Mouse (Mus musculus) brain, embryonic 18.5 days (tissue): Measurements from ENCODE around the gene 1110008L16Rik.
A peak's percentile ranks its signal among the peaks of the same experiment; 100 is the strongest.
"Not testable (repeated sequence)": the region's sequence is repeated elsewhere in the genome, so short reads cannot be mapped to it uniquely, and the experiment has no call there.

Experiments used
- DNase-seq: peaks from one replicate; pipeline ENCODE4 v3.0.0-alpha.2; 2012; ENCODE audit warnings: low read depth, low spot score

1110008L16Rik gene

DNA sequence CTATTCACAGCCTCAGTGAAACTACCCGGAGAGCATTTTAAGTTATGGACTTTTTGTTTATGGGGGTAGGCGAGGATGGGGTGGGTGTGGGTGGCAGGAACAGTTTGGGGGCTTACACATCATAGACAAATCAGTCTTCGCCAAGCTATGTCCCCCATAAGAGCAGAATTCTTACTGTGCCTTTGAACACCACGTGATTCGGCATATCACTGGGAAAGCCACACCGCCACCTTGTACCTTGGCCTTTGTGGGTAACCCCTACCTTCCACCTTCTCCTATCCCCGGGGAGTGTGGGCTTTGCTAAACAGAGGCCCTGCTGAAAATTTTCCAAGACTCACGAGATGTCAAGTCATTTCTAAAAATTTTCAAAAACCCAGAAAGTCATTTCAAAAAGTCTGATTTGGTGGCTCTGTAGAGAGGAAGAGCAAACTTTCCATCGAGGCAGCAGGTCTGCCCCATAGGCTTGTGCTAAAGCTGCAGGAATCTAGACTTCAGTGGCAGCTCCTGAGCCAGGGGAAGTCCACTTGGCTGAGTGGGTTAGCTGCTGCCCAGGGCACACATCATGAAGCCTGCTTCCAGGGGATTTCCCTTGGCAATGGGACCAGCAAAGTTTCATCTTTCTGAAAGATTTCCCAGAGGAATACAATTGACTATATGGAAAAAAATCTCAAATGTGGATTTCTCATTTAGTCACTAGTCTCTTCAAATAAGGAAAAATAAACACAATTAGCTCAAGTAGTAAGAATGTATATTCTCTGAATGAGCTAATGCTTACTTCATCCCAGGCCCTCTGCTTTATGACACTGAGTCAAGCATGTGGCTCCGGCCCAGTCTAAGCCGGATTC is 93.6 kb downstream of the 1110008L16Rik start:
- no peak for DNase-seq

DNA sequence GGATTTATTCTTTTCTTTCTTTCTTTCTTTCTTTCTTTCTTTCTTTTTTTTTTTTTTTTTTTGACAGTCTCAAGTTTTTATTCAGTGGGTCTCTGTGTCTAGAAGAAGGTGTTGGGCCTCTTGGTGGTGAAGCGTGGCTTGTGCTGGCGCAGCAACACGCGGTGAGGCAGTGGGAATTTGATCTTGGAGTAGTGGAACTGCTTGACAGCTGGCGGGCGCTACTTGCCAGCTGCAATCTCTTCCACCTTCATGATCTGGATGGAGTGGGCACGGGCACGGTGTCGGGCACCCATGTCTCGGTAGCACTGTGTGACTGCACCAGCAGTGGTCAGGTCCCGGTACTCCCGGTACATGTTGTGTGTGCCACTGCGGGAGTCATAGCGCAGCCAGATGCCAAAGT is 96.2 kb downstream of the 1110008L16Rik start:
- not testable (repeated sequence) for DNase-seq

DNA sequence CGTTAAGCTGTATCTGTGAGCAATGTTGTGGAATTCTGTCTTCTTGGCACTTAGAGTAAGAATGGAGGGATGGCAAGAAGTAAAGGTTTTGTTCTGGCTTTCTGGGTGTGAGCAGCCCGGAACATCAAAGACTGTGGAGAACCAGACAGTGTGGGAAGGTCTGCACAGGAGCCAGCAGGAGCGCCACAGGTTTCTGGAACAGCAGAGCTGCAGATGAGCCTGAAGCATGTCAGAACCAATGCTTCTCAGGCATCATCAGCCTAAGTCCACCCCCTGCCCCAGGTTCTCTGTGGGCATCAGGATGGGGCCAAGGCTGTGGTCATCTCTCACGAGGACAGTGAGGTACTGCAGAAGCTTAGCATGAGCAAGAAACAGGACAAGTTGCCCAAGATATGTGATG is 97.2 kb downstream of the 1110008L16Rik start:
- DNase-seq = no peak

DNA sequence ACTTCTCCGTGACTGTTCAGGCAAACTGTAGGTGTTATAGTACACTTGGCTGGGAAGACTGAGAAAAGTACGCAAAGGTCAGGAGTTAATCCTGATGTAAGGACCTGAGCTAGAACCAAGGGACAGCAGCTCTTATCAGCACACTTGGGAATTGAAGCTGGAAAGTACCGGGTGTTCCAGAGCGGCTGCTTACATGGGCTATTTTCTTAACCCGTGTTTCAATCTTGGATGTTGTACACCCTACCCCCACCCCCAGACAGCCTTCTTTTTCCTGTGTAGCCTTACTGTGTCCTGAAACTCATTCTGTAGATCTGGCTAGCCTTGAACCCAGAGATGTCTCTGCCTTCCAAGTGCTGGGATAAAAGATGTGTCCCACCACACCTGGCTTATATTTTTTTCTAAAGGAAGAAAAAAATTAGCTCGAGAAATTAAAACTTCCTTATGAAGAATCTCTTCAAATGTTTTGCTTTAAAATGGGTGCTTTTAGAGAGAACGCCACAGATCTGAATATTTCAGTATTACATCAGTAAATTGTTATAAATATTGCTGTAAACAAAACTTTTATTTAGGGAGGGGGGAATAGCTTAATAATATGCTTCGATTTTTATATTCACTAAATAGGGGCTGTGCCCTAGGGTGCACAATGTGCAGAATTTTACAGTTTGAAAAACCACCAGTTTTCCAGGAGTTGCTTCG is 98.3 kb downstream of the 1110008L16Rik start:
- no peak for DNase-seq

DNA sequence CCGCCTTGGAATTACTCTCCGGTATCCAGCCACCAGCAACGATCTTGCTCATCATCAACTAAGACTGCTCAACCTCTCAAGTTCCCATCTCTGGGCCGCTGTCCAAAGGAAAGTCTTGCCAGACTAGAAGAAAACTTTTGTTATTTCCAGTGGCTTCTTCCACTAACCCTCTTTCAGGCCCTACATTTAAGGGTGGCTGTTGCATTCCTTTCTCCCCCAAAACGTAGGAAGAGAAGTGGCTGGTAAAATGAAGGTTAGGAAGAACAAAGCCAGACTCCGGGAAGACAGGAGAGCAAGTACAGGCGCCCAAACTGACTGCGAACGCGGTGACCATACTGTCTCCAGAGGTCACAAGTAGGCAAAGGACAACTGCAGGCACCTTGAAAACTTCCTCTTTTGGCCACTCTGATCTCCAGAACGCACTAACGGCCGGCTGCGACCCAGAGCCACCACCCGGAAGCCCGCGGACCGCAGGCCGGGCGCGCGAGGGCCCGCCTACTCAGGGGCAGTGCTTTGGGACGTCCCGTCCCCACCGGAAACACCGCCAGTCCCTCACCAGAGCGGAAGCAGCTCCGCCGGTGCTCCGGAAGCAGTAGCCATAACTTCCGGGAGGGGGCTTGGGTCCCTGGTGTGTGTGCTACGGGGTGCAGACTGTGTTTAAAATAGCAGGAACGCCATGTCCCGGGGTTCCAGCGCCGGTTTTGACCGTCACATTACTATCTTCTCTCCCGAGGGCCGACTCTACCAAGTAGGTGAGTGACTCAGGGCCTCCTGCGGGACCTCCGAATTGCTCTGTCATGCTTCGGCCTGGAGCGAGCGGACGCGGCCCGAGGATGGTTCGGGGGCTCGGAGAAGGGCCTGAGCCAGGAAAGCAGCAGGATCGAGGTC is 99.1 kb downstream of the 1110008L16Rik start:
- DNase-seq = peak; percentile 84

DNA sequence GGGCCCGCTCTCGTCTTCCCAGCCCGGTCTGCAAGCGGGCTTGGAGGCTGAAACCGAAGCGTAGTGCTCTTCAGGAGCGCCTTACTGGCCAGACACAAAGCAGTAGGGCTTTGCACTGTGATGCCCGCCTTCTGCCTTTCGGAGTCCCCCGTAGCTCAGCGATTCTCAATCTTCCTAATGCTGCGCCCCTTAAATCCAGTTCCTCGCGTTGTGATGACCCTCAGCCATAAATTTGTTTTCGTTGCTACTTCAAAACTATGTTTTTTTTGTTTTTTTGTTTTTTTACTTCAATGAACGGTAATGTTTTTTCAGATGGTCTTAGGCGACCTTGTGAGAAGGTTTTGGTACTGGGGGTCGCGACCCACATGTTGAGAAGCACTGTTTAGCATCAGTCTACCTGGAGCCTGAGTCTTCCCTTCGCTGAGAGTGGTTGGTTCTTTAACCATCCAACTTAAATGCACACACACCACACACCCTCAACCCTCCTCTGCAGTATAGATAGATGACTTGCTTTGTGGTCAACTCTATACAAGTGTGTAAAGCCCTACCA is 99.8 kb downstream of the 1110008L16Rik start:
- no peak for DNase-seq

DNA sequence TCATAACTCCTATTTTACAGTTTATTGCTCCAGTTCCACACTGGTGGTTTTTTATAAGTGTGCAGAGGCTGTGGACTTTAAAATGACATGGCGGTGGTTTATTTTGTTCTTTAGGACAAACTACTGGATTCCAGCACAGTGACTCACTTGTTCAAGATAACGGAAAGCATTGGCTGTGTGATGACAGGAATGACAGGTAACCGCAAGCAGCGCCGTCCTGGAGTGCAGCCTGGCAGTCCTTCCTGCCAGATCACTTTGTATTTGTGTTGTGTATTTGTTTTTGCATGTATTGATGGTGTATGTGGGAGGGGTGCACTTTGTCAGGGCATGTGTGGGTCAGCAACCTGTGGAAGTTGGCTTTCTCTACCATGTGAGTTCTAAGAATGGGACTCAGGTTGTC is 108.5 kb downstream of the 1110008L16Rik start:
- DNase-seq = no peak

DNA sequence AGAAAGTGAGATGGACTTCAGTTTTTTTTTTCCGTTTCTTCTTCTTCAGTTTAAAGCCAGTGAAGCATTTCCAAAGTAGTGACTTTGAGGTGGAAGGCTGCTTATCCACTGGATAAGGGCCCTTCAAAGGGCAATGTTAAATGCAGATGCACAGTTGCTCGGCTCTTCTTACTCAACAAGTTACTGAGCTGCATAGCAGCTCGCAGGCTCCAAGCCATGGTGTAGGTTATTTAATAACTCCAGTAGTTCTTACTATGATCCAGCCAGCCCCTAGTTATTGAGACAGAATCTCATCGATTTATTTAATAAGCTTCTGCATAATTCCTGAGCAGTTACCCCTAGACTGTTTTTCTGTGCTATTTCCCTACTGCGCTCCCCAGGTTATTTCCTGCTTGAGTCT is 115.9 kb downstream of the 1110008L16Rik start:
- no peak for DNase-seq

DNA sequence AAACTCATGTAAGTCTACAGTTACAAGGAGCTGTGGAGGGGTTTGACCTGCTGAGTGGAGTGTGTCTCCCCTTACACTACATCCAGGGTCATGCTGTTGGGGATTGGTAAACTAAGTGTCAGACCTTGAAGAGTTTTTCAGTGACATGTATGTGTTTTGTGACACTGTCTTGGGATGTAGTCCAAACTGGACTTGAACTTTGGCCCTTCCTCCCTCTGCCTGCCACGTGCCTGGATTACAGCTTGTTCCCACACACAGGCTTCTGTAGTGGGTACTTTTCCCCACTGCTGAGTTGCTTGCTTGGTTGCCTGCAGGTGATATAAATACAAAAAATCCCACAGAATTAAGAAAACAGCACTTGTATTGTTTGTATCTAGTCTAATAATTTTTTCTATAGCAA is 116.4 kb downstream of the 1110008L16Rik start:
- DNase-seq = no peak

DNA sequence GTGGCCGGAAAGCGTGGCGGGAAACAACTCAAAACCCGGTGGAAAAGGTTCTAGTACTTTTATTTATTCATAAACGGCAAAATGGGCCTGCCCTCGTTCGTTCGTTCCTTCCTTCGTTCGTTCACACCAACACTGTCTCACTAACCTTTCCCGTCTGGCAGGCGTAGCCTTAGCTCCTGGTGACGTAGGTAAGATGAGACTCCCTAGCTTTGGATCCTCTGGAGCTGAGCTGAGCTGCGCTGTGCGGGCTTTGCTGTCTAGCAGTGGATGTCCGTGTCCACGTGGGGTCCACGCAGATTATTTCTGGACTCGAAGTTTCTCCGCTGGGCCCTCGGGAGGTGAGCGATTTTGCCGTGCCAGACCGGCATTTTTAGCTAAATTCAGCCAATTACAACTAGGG is 120.8 kb downstream of the 1110008L16Rik start:
- no peak for DNase-seq

DNA sequence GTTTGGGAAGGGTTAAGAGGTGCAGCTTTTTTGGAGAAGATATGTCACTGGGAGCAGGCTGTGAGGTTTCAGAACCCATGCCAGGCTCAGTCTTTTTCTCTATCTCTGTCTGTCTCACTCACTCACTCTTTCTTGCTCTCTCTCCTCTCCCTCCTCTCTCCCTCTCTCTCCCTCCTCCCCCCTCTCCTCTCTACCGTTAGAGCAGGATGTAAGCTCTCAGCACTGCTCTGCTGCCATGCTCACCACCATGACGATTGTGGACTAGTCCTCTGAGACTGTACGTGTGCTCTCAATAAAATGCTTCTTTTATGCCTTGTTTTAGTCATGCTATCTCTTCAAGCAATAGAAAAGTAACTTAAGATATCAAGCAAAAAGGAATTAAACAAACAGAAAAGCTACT is 122.7 kb downstream of the 1110008L16Rik start:
- no peak for DNase-seq

DNA sequence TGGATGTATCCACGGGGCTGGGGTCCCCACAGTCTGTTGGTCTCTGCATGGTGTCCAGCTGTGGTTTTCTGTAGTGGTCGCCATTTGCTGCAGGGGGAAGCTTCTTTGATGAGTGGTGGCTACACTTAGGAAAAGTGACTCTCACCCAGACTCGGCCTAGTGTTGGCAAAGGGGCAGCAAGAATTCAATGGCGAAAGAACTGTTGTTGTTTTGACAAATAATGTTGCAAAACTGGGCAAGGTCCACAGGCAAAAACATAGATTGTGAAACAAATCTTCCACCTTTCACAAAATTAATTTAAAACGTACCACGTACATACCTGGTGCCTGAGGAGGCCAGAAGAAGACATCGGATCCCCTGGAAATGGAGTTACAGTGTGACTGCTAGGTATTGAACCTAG is 126.9 kb downstream of the 1110008L16Rik start:
- no peak for DNase-seq

DNA sequence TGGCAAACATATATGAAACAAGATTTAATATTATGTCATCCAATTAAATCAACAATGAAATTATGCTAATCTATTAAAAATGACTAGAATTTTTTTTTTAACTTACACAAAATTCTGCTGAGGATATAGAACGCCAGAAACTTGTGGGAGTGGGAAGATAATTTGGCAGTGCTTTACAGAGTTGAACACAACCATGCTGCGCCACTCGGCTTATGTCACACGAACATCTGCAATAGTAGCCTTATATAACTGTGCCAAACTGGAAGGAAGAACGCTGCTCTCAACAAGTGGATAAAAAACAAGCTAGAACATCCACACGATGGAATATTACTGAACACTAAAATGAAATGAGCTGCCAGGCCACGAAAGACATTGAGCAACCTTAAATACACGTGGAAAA is 129.8 kb downstream of the 1110008L16Rik start:
- DNase-seq = no peak

DNA sequence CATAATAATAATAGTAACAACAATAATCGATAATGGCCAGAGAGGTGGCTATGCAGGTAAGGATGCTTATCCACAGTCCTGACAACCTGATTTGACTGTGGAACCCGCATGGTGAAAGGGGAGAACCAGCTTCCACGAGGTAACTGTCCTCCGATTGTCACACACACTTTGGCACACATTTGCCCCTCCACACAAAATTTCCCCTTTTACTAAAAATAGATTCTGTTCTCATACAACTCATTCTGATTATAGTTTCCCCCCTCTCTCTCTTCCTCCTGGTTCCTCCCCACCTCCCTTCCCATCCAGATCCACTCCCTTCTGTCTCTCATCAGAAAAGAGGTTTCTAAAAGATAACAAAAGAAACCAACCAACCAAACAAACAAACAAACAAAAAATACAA is 130.6 kb downstream of the 1110008L16Rik start:
- DNase-seq = no peak
